Mouse (Mus musculus): Measurements from ENCODE around the gene Vegfb. TPM values are rescaled to one million over a fixed set of nuclear protein-coding genes. Genes with fewer than 3 reads are reported as not detected.
"Not testable (repeated sequence)": the region's sequence is repeated elsewhere in the genome, so short reads cannot be mapped to it uniquely, and the experiment has no call there.

The Vegfb gene
- polyA plus RNA-seq, 1 experiment from 2014 or later: 23.2 TPM

- 82% methylated on average over 8 of the region's 8 CpGs for WGBS
- no peaks in the 10 kb centered on the region for H3K9me3 ChIP-seq (ENCODE audit: control insufficient read depth)
- H3K4me1 ChIP-seq (replicated peaks; ENCODE audit: control insufficient read depth, insufficient read depth, low read length): peaks cover 9% of the 10 kb centered on the region; the same call in 1 of the 2 replicates
- no peak overlapping the region for H3K9ac ChIP-seq (ENCODE audit: low read depth, low read length)
- TF ChIP-seq CTCF (IDR thresholded peaks at IDR 0.05; ENCODE audit: low read depth): no peak
- H3K4me2 ChIP-seq (replicated peaks; ENCODE audit: low read depth): peak overlapping the region; percentile 74; the same call in 1 of the 2 replicates
- no peak overlapping the region for H3K4me3 ChIP-seq (ENCODE audit: low read depth, low read length)
- H3K36me3 ChIP-seq (ENCODE audit: control insufficient read depth, insufficient read depth): peaks cover 4% of the 10 kb centered on the region; the same call in 1 of the 2 replicates
- H3K27me3 ChIP-seq (replicated peaks; ENCODE audit: control insufficient read depth, insufficient read depth, low read length): no peaks in the 10 kb centered on the region
- no peak for ATAC-seq
- no peak overlapping the region for H3K27ac ChIP-seq (ENCODE audit: low read depth, low read length)
These were observed 6.6 kb upstream of the Vegfb start for GRCm38 (mm10) chr19:6994002-6994401.

- no peaks in the 10 kb centered on the region for H3K9me3 ChIP-seq (ENCODE audit: control insufficient read depth)
- H3K36me3 ChIP-seq (ENCODE audit: control insufficient read depth, insufficient read depth): 0 out of 2 replicates have a peak, but pooled peaks cover 4% of the 10 kb centered on the region
- peak overlapping the region; percentile 46; the same call in 1 of the 2 replicates for H3K27ac ChIP-seq (ENCODE audit: low read depth, low read length)
- peaks cover 9% of the 10 kb centered on the region; the same call in 1 of the 2 replicates for H3K4me1 ChIP-seq (replicated peaks; ENCODE audit: control insufficient read depth, insufficient read depth, low read length)
- H3K4me2 ChIP-seq (replicated peaks; ENCODE audit: low read depth): peak overlapping the region; percentile 94
- 0 out of 2 replicates have a peak, but pooled peaks have one; percentile 12 for TF ChIP-seq CTCF (IDR thresholded peaks at IDR 0.05; ENCODE audit: low read depth)
- no peaks in the 10 kb centered on the region for H3K27me3 ChIP-seq (replicated peaks; ENCODE audit: control insufficient read depth, insufficient read depth, low read length)
- peak overlapping the region; percentile 58 for H3K4me3 ChIP-seq (ENCODE audit: low read depth, low read length)
- no peak for ATAC-seq
- peak overlapping the region; percentile 62 for H3K9ac ChIP-seq (ENCODE audit: low read depth, low read length)
- WGBS: 58% methylated on average over 14 of the region's 14 CpGs
These were observed 5.7 kb upstream of the Vegfb start for GRCm38 (mm10) chr19:6993011-6993770.

DNA sequence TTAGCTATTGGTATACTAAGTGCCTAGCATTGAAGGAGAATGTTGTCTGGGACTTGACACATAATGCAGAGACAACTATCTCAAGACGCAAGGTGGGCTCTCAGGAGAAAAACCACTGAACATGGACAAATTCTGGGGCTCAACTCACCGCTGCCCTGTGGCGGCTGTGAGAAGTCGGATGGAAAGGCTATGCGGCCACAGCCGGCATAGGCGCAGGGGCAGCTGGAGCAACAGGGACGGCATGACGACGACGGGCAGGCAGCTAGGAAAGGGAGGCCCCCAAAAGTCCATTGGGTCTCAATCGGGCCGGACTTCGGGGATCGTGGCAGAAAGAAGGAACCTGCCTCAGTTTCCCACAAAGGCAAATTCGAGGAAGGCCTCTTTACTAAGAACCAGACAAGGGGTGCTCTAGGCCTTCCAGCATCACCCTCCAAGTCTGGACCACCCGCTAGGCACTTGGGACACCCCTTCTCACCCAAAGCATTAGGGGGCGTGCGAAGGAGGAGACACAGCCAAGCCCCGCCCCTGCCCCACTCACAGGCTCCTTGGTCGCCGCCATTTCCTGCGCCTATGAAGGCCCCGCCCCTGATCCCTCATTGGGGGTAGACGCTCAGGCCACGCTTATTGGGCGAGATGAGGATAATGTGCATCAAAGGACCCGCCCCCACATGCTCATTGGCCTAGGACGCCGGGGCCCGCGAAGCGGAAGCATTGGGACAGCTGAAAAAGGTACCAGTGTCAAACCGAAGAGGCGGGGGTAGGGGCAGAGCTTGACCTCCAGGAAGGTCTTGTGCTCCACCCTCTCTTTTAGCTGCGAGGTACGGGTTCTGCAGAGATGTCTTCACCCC is 4.8 kb upstream of the Vegfb start, which contains the start of gene Dnajc4:
Dnajc4 (minus strand) TSS at position 562 of the 848 bp plus-strand sequence.
- Histone ChIP-seq H3K4me2 (replicated peaks; ENCODE audit: low read depth) (peak within 1 kb of the TSS; percentile 94), H3K4me3 (ENCODE audit: low read depth, low read length) (peak within 1 kb of the TSS; percentile 58), H3K4me1 (replicated peaks; ENCODE audit: control insufficient read depth, insufficient read depth, low read length) (peaks cover 9% of the 10 kb centered on the region; the same call in 1 of the 2 replicates), H3K36me3 (ENCODE audit: control insufficient read depth, insufficient read depth) (0 out of 2 replicates have a peak, but pooled peaks cover 4% of the 10 kb centered on the region), H3K27ac (ENCODE audit: low read depth, low read length) (peak within 1 kb of the TSS; percentile 46; the same call in 1 of the 2 replicates), H3K9me3 (ENCODE audit: control insufficient read depth) (no peaks in the 10 kb centered on the region), H3K9ac (ENCODE audit: low read depth, low read length) (peak within 1 kb of the TSS; percentile 62), H3K27me3 (replicated peaks; ENCODE audit: control insufficient read depth, insufficient read depth, low read length) (no peaks in the 10 kb centered on the region)
- ATAC-seq: peak; percentile 91
- whole genome bisulfite sequencing: 2% methylated on average over 37 of the region's 37 CpGs
- TF ChIP-seq CTCF (IDR thresholded peaks at IDR 0.05; ENCODE audit: low read depth): peak; percentile 38

- H3K4me2 ChIP-seq (replicated peaks; ENCODE audit: low read depth): peak overlapping the region; percentile 94; the same call in 1 of the 2 replicates
- H3K27ac ChIP-seq (ENCODE audit: low read depth, low read length); H3K4me3 ChIP-seq (ENCODE audit: low read depth, low read length); H3K9me3 ChIP-seq (ENCODE audit: control insufficient read depth); H3K36me3 ChIP-seq (ENCODE audit: control insufficient read depth, insufficient read depth); H3K9ac ChIP-seq (ENCODE audit: low read depth, low read length); ATAC-seq; H3K4me1 ChIP-seq (replicated peaks; ENCODE audit: control insufficient read depth, insufficient read depth, low read length); H3K27me3 ChIP-seq (replicated peaks; ENCODE audit: control insufficient read depth, insufficient read depth, low read length): not testable (repeated sequence)
- WGBS: 94% methylated on average over 6 of the region's 6 CpGs
These were observed 3.7 kb upstream of the Vegfb start for GRCm38 (mm10) chr19:6991166-6991565.

GRCm38 (mm10) chr19:6990712-6991111 is 3.3 kb upstream of the Vegfb start:
- no peak overlapping the region for H3K4me3 ChIP-seq (ENCODE audit: low read depth, low read length)
- H3K9ac ChIP-seq (ENCODE audit: low read depth, low read length): no peak overlapping the region
- H3K27ac ChIP-seq (ENCODE audit: low read depth, low read length): no peak overlapping the region
- no peak for TF ChIP-seq CTCF (IDR thresholded peaks at IDR 0.05; ENCODE audit: low read depth)
- no peaks in the 10 kb centered on the region for H3K9me3 ChIP-seq (ENCODE audit: control insufficient read depth)
- 85% methylated on average over 6 of the region's 6 CpGs for WGBS
- H3K4me2 ChIP-seq (replicated peaks; ENCODE audit: low read depth): no peak overlapping the region
- H3K36me3 ChIP-seq (ENCODE audit: control insufficient read depth, insufficient read depth): 0 out of 2 replicates have a peak, but pooled peaks cover 4% of the 10 kb centered on the region
- H3K4me1 ChIP-seq (replicated peaks; ENCODE audit: control insufficient read depth, insufficient read depth, low read length): peaks cover 6% of the 10 kb centered on the region; the same call in 1 of the 2 replicates
- no peaks in the 10 kb centered on the region for H3K27me3 ChIP-seq (replicated peaks; ENCODE audit: control insufficient read depth, insufficient read depth, low read length)
- no peak for ATAC-seq

- Histone ChIP-seq H3K4me1 (replicated peaks; ENCODE audit: control insufficient read depth, insufficient read depth, low read length) (peaks cover 6% of the 10 kb centered on the region; the same call in 1 of the 2 replicates), H3K4me3 (ENCODE audit: low read depth, low read length) (no peak overlapping the region), H3K4me2 (replicated peaks; ENCODE audit: low read depth) (no peak overlapping the region), H3K27ac (ENCODE audit: low read depth, low read length) (no peak overlapping the region), H3K27me3 (replicated peaks; ENCODE audit: control insufficient read depth, insufficient read depth, low read length) (no peaks in the 10 kb centered on the region), H3K9me3 (ENCODE audit: control insufficient read depth) (no peaks in the 10 kb centered on the region), H3K36me3 (ENCODE audit: control insufficient read depth, insufficient read depth) (peaks cover 6% of the 10 kb centered on the region; the same call in 1 of the 2 replicates), H3K9ac (ENCODE audit: low read depth, low read length) (no peak overlapping the region)
- TF ChIP-seq CTCF (IDR thresholded peaks at IDR 0.05; ENCODE audit: low read depth): no peak
- 87% methylated on average over 8 of the region's 8 CpGs for WGBS
- ATAC-seq: no peak
These were observed 1.8 kb upstream of the Vegfb start for GRCm38 (mm10) chr19:6989251-6989650.
